Mouse (Mus musculus): ENCODE measurements around the gene Prm1. TPM values are rescaled to one million over a fixed set of nuclear protein-coding genes. Genes with fewer than 3 reads are reported as not detected.
"Not testable (repeated sequence)": the region's sequence is repeated elsewhere in the genome, so short reads cannot be mapped to it uniquely, and the experiment has no call there.

Gene Prm1
- not detected in 2 replicates for polyA plus RNA-seq (2011; ENCODE audit: insufficient read length, low read depth, missing spikeins)

DNA sequence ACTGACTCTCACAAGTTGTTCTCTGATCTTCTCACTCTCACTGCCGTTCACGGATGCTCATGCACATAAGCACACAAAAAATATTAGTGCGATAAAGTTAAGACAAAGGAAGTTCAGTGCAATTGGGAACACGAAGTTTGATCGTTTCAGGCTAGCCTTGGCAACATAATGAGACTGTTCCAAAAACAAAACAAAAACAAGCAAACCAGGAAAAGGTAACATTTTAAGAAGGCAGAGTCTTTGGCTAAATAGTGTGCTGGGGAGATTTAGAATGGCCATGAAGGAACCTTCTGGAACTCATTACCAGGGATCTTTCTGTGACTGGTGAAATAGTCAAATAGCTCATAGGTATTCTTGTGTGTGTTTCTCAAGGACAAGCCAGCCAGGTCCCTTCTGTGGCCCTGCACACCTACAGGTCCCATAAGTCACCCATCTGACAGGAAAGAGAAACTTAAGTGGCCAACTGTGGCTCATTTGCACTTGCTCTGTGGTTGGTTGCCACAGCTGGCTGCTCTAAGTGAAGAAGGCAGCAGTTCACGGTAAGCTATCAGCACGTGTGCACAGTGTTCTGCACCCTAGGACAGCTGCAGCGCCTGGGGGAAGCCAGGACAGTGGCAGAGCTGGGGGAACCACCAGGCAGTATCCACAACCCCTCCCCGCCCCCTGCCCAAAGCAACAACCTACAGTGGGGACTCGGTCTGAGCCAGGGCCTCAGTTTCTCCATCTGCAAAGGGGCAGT, at the start of gene Prm1:
Gene Prm1, minus strand, starts transcription at position 51 of the 739 bp plus-strand sequence.
- Histone ChIP-seq H3K4me3 (ENCODE audit: insufficient read depth, low read length) (no peak within 1 kb of the TSS), H3K27ac (ENCODE audit: insufficient read depth, low read length) (no peak within 1 kb of the TSS), H3K4me1 (ENCODE audit: control insufficient read depth, insufficient read depth, low read length) (no peaks in the 10 kb centered on the region)
- TF ChIP-seq POLR2A (IDR thresholded peaks at IDR 0.05; ENCODE audit: low read depth, low read length) (no peak), CTCF (IDR thresholded peaks at IDR 0.05; ENCODE audit: borderline replicate concordance, insufficient read depth, low read length) (no peak)

GRCm38 (mm10) chr16:10852216-10852615, 46.6 kb upstream of the Prm1 start:
- H3K27ac ChIP-seq (ENCODE audit: insufficient read depth, low read length); H3K4me3 ChIP-seq (ENCODE audit: insufficient read depth, low read length); H3K4me1 ChIP-seq (ENCODE audit: control insufficient read depth, insufficient read depth, low read length): not testable (repeated sequence)

- Histone ChIP-seq H3K27ac (ENCODE audit: insufficient read depth, low read length) (peak overlapping the region; percentile 71), H3K4me3 (ENCODE audit: insufficient read depth, low read length) (no peak overlapping the region), H3K4me1 (ENCODE audit: control insufficient read depth, insufficient read depth, low read length) (peaks cover 5% of the 10 kb centered on the region; the same call in 1 of the 2 replicates)
- no peak for TF ChIP-seq CTCF (IDR thresholded peaks at IDR 0.05; ENCODE audit: borderline replicate concordance, insufficient read depth, low read length)
- no peak for TF ChIP-seq POLR2A (IDR thresholded peaks at IDR 0.05; ENCODE audit: low read depth, low read length)
Observed at GRCm38 (mm10) chr16:10850905-10851304, 45.3 kb upstream of the Prm1 start.

DNA sequence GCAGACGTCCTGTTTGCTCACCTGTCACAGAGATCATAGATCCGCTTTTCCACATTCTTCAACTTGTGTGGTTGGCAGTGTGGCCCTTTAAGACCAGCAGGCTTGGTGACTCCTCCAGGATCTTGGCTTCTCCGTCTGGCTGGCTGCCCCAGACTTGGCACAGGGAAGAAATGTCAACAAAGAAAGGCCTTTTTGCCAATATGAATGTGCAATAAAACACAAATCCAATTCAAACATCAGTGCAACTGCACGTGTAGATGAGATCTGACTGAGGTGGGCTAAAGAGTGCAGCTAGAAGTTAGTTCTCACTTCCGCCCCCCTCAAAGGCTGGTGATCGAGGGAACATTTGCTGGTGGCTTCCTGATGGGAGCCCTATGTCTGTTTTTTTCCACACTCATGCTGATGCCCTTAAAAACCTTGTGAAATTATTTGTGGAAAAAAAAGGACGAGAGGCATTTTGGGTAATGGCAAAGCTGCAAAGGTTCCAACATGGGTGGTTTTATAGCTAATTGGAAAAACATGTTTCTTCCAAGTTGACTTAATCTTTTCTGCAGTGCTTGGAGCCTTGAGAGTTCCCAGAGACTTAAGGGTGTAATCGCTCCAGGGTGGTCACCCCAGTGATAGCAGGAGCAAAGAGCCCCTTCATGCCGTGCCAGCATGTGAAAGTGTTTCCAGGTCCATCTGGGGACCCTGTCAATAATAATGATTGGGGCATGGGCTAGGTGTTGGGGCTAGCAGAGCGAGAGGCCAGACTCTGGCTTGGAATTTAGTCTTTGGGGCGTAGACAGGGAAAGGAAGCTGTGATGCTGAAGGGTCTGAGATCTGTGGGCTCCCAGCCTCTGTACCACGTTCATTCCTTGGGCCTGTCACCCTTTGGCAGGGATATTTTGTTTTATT, 44.6 kb upstream of the Prm1 start:
- Histone ChIP-seq H3K4me1 (ENCODE audit: control insufficient read depth, insufficient read depth, low read length) (peaks cover 5% of the 10 kb centered on the region; the same call in 1 of the 2 replicates), H3K4me3 (ENCODE audit: insufficient read depth, low read length) (no peak overlapping the region), H3K27ac (ENCODE audit: insufficient read depth, low read length) (peak overlapping the region; percentile 71)
- TF ChIP-seq POLR2A (IDR thresholded peaks at IDR 0.05; ENCODE audit: low read depth, low read length) (no peak), CTCF (IDR thresholded peaks at IDR 0.05; ENCODE audit: borderline replicate concordance, insufficient read depth, low read length) (no peak)

GRCm38 (mm10) chr16:10846503-10846902, 40.9 kb upstream of the Prm1 start:
- Histone ChIP-seq H3K4me3 (ENCODE audit: insufficient read depth, low read length) (no peak overlapping the region), H3K4me1 (ENCODE audit: control insufficient read depth, insufficient read depth, low read length) (peaks cover 8% of the 10 kb centered on the region), H3K27ac (ENCODE audit: insufficient read depth, low read length) (no peak overlapping the region)
- TF ChIP-seq CTCF (IDR thresholded peaks at IDR 0.05; ENCODE audit: borderline replicate concordance, insufficient read depth, low read length) = peak; percentile 57
- no peak for TF ChIP-seq POLR2A (IDR thresholded peaks at IDR 0.05; ENCODE audit: low read depth, low read length)

GRCm38 (mm10) chr16:10845952-10846351, 40.3 kb upstream of the Prm1 start:
- Histone ChIP-seq H3K4me3 (ENCODE audit: insufficient read depth, low read length) (no peak overlapping the region), H3K27ac (ENCODE audit: insufficient read depth, low read length) (no peak overlapping the region), H3K4me1 (ENCODE audit: control insufficient read depth, insufficient read depth, low read length) (peaks cover 8% of the 10 kb centered on the region)
- TF ChIP-seq POLR2A (IDR thresholded peaks at IDR 0.05; ENCODE audit: low read depth, low read length) (no peak), CTCF (IDR thresholded peaks at IDR 0.05; ENCODE audit: borderline replicate concordance, insufficient read depth, low read length) (no peak)

DNA sequence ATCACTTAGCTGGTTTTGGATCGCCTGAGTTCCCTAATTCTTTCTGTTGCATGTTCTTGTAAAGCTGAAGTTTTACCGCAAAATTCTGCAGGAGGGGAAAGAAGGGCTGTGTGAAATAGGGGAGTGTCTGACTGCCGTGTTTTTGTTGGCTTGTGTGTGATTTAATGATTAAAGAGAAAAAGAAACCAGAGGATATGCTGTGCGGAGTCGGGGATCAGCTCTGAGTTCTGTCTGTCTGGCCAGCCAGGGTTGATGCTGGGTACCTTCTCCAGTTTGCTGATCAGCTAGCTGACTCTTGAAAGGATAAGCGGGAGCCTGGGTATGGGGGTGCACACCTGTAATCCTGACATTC, 38.7 kb upstream of the Prm1 start:
- TF ChIP-seq POLR2A (IDR thresholded peaks at IDR 0.05; ENCODE audit: low read depth, low read length) (no peak), CTCF (IDR thresholded peaks at IDR 0.05; ENCODE audit: borderline replicate concordance, insufficient read depth, low read length) (no peak)
- Histone ChIP-seq H3K4me1 (ENCODE audit: control insufficient read depth, insufficient read depth, low read length) (peaks cover 3% of the 10 kb centered on the region), H3K4me3 (ENCODE audit: insufficient read depth, low read length) (no peak overlapping the region), H3K27ac (ENCODE audit: insufficient read depth, low read length) (peak overlapping the region; percentile 78)

- Histone ChIP-seq H3K27ac (ENCODE audit: insufficient read depth, low read length) (peak overlapping the region; percentile 78), H3K4me3 (ENCODE audit: insufficient read depth, low read length) (0 out of 2 replicates have a peak overlapping the region, but pooled peaks have one; percentile 1), H3K4me1 (ENCODE audit: control insufficient read depth, insufficient read depth, low read length) (peaks cover 3% of the 10 kb centered on the region)
- no peak for TF ChIP-seq CTCF (IDR thresholded peaks at IDR 0.05; ENCODE audit: borderline replicate concordance, insufficient read depth, low read length)
- TF ChIP-seq POLR2A (IDR thresholded peaks at IDR 0.05; ENCODE audit: low read depth, low read length) = no peak
Observed at GRCm38 (mm10) chr16:10843486-10844318, 38.1 kb upstream of the Prm1 start.

DNA sequence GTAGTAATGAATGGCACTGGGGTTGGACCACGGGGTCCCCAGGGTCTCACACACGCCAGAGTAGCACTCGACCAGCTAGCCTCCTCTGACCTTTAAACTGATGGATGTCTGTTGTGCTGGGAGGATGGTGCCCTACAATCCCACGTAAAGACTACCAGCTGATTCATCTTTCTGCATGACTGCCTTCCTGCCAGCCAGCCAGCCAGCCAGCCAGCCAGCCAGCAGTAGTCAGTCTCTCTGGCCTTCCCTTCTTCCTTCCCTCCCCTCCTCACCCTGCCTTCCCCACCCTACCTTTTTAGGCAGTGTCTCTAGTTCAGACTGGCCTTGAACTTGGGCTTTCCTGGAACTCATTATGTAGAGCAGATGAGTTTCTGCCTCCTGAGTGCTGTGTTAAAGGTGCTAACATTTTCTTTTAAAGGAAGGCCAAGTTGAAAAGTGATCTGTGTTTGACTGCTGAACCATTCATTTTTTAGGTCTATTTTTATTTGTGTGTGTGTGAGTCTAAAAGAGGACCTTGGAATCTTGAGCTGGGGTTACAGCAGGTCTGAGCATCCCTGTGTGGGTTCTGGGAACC, 36.7 kb upstream of the Prm1 start:
- Histone ChIP-seq H3K4me3 (ENCODE audit: insufficient read depth, low read length) (no peak overlapping the region), H3K4me1 (ENCODE audit: control insufficient read depth, insufficient read depth, low read length) (peaks cover 3% of the 10 kb centered on the region), H3K27ac (ENCODE audit: insufficient read depth, low read length) (no peak overlapping the region)
- TF ChIP-seq CTCF (IDR thresholded peaks at IDR 0.05; ENCODE audit: borderline replicate concordance, insufficient read depth, low read length) (no peak), POLR2A (IDR thresholded peaks at IDR 0.05; ENCODE audit: low read depth, low read length) (no peak)
